Mouse (Mus musculus) limb, embryonic 10.5 days (tissue): ENCODE measurements around the gene Tnks2. TPM values are rescaled to one million over a fixed set of nuclear protein-coding genes. Genes with fewer than 3 reads are reported as not detected.

Experiments used
- DNase-seq: peaks from one replicate; pipeline ENCODE4 v3.0.0-alpha.2; 2017; ENCODE audit warnings: low spot score
- H3K27ac ChIP-seq: fragments of 300-500 bp; sonication (generic); 2 replicates; pipeline ENCODE4 v1.5.1; 2016; ENCODE audit warnings: mild to moderate bottlenecking
- H3K27me3 ChIP-seq: fragments of 300-500 bp; sonication (generic); 2 replicates; pipeline ENCODE4 v1.6.1; 2016; ENCODE audit warnings: low read depth, mild to moderate bottlenecking; ENCODE audit not compliant: poor library complexity, severe bottlenecking
- H3K36me3 ChIP-seq: fragments of 300-500 bp; sonication (generic); 2 replicates; pipeline ENCODE4 v1.6.1; 2016; ENCODE audit warnings: mild to moderate bottlenecking, moderate library complexity
- H3K4me1 ChIP-seq: fragments of 300-500 bp; sonication (generic); 2 replicates; pipeline ENCODE4 v1.6.1; 2016
- H3K4me3 ChIP-seq: fragments of 300-500 bp; sonication (generic); 2 replicates; pipeline ENCODE4 v1.5.1; 2016; ENCODE audit warnings: mild to moderate bottlenecking, moderate library complexity
- H3K9me3 ChIP-seq: fragments of 300-500 bp; sonication (generic); replicated peaks from 2 replicates; pipeline ENCODE4 v1.6.1; 2016; ENCODE audit warnings: mild to moderate bottlenecking
- WGBS: fragments of 180-500 bp; shearing (Covaris S2); methylation state at CpG from one replicate; pipeline ENCODE4 v1.1.7; 2016; 5-methylcytosine and 5-hydroxymethylcytosine counted together
- polyA plus RNA-seq: library from polyadenylated mRNA; unstranded; fragments of >200 nt; fragmentation: Nextera tagmentation; extraction: Ambion mirVana; gene quantifications from 2 replicates; pipeline ENCODE4 v1.2.1, GENCODE M21; 2016

Gene Tnks2
- 62.2 and 71.8 TPM in 2 replicates for polyA plus RNA-seq

GRCm38 (mm10) chr19:36833788-36834531, at the start of gene Tnks2:
Gene Tnks2, plus strand, starts transcription at chr19:36834232.
- peaks cover 13% of the 10 kb centered on the region for H3K36me3 ChIP-seq
- no peaks in the 10 kb centered on the region for H3K27me3 ChIP-seq
- peaks cover 19% of the 10 kb centered on the region for H3K4me1 ChIP-seq
- peak within 1 kb of the TSS; percentile 99 for H3K27ac ChIP-seq
- under 1% methylated on average over 61 of the region's 73 CpGs for WGBS
- DNase-seq, result peak; percentile 100
- H3K9me3 ChIP-seq, result no peaks in the 10 kb centered on the region
- H3K4me3 ChIP-seq, result peak within 1 kb of the TSS; percentile 96

- Histone ChIP-seq H3K36me3 (no peaks in the 10 kb centered on the region), H3K9me3 (no peaks in the 10 kb centered on the region), H3K4me1 (peaks cover 7% of the 10 kb centered on the region; the same call in 1 of the 2 replicates), H3K27me3 (no peaks in the 10 kb centered on the region), H3K27ac (peak overlapping the region; percentile 34; the same call in 1 of the 2 replicates), H3K4me3 (no peak overlapping the region)
- WGBS, result 78% methylated on average over 17 of the region's 17 CpGs
- no peak for DNase-seq
These were observed 43.9 kb upstream of the Tnks2 start for GRCm38 (mm10) chr19:36789873-36790733.

GRCm38 (mm10) chr19:36792589-36792988, 41.4 kb upstream of the Tnks2 start:
- peaks cover 7% of the 10 kb centered on the region; the same call in 1 of the 2 replicates for H3K4me1 ChIP-seq
- H3K27me3 ChIP-seq, result no peaks in the 10 kb centered on the region
- no peaks in the 10 kb centered on the region for H3K36me3 ChIP-seq
- WGBS, result 86% methylated on average over 8 of the region's 8 CpGs
- H3K9me3 ChIP-seq, result no peaks in the 10 kb centered on the region
- DNase-seq, result no peak
- H3K27ac ChIP-seq, result no peak overlapping the region
- H3K4me3 ChIP-seq, result no peak overlapping the region

DNA sequence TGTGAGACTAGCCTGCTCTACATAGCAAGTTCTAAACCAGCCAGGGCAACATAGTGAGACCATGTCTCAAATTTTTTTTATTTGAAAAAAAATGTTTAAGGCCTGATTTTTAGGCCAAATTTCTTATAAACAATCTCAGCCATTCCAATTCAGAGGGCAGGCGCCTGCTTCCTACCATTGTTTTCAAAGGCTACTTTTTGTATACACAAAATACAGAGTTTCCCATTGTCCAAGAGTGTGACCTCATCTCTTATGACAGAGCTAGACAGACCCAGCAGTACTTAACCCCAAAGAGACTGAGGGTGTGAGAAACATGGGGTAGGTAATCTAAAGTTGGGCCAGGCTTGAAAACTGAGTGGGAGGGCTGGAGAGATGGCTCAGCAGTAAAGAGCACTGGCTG, 40.6 kb upstream of the Tnks2 start:
- no peak overlapping the region for H3K27ac ChIP-seq
- H3K4me3 ChIP-seq, result no peak overlapping the region
- H3K36me3 ChIP-seq, result no peaks in the 10 kb centered on the region
- H3K27me3 ChIP-seq, result no peaks in the 10 kb centered on the region
- H3K4me1 ChIP-seq, result peaks cover 7% of the 10 kb centered on the region; the same call in 1 of the 2 replicates
- H3K9me3 ChIP-seq, result no peaks in the 10 kb centered on the region
- no peak for DNase-seq
- 88% methylated on average over 1 of the region's 1 CpGs for WGBS

DNA sequence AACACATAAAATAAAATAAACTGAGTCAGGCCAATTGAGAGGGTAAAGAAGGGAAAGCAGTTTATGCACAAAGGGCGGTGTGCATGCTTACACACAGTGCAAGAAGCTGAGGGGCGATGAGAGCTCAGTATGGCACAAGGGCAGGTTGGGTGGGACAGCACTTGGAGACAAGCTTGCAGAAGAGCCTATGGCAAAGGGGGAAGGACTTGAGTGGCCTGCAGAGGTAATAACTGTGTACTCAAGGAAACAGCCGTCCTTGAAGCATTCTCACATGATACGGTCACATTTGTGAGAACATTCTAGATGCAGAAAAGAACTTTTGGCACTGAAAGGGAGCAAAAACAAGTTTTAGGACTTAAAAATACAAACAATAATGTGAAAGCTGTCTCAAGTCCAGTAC, 40.0 kb upstream of the Tnks2 start:
- Histone ChIP-seq H3K4me1 (peaks cover 7% of the 10 kb centered on the region; the same call in 1 of the 2 replicates), H3K27ac (no peak overlapping the region), H3K27me3 (no peaks in the 10 kb centered on the region), H3K4me3 (no peak overlapping the region), H3K36me3 (no peaks in the 10 kb centered on the region), H3K9me3 (no peaks in the 10 kb centered on the region)
- 92% methylated on average over 4 of the region's 4 CpGs for WGBS
- no peak for DNase-seq

DNA sequence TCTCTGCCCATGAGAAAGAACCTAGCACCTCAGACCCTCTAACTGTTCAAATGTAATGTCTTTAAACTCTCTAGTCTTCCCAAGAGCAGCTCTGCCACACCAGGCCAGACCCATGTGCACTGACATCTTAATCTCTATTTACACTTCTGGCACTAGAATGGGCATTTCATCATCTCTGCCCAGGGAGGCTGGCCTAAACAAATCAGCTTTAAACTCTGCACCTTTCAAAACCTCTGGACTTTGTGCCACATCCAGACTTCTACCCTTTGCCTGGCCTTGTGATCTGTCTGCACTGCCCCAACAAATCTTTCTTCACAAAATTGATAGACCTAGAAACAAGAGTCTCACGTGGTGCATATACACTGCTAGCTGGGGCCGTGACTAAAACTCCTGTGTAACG, 38.8 kb upstream of the Tnks2 start:
- no peak for DNase-seq
- Histone ChIP-seq H3K4me3 (no peak overlapping the region), H3K36me3 (no peaks in the 10 kb centered on the region), H3K27ac (no peak overlapping the region), H3K9me3 (no peaks in the 10 kb centered on the region), H3K4me1 (peaks cover 4% of the 10 kb centered on the region; the same call in 1 of the 2 replicates), H3K27me3 (no peaks in the 10 kb centered on the region)
- 82% methylated on average over 3 of the region's 3 CpGs for WGBS

DNA sequence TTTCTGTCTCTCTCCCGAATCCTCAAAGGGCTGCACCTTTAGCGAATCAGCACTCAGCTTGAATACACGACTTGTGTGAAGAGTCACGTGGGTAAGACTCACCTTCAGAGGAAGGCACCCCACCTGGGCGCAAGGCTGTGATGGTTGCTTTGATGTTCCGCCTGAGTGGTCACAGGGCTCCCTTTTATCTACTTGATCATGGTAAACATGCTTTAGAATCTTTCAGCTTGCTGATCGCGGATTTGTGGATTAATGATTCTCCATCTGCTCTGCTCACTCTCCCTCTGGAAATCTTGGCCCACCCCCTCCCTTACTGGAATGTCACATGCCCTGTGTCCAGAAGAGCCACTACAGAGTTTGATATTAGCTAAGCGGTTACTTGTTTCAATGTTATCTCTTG, 37.1 kb upstream of the Tnks2 start:
- H3K4me3 ChIP-seq, result no peak overlapping the region
- H3K27ac ChIP-seq, result no peak overlapping the region
- DNase-seq, result no peak
- H3K27me3 ChIP-seq, result no peaks in the 10 kb centered on the region
- no peaks in the 10 kb centered on the region for H3K9me3 ChIP-seq
- H3K4me1 ChIP-seq, result no peaks in the 10 kb centered on the region
- no peaks in the 10 kb centered on the region for H3K36me3 ChIP-seq
- WGBS, result 76% methylated on average over 9 of the region's 9 CpGs

DNA sequence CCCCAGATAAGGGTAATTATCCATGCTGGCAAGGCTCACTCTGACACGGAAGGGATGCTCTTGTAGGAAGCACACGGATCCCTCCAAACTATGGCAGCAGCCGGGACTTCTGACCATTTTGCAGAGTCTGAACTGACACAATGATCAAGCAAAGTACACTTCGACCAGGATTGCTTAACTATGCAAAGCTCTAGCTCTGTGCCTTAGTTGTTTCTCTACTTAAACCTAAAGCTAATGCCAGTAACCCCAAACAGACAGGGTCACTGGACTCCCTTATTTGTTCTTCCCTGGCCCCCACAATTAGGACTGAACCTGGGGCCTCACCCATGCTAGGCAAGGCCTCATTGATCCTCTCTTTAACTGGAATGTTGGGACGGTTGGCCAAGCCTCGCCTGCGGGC, 33.7 kb upstream of the Tnks2 start:
- DNase-seq, result no peak
- Histone ChIP-seq H3K27me3 (no peaks in the 10 kb centered on the region), H3K4me3 (no peak overlapping the region), H3K36me3 (no peaks in the 10 kb centered on the region), H3K9me3 (no peaks in the 10 kb centered on the region), H3K27ac (no peak overlapping the region), H3K4me1 (no peaks in the 10 kb centered on the region)
- 84% methylated on average over 7 of the region's 7 CpGs for WGBS

GRCm38 (mm10) chr19:36801856-36802641, 32.0 kb upstream of the Tnks2 start:
- H3K4me1 ChIP-seq, result no peaks in the 10 kb centered on the region
- no peaks in the 10 kb centered on the region for H3K36me3 ChIP-seq
- WGBS, result 88% methylated on average over 9 of the region's 9 CpGs
- no peak overlapping the region for H3K27ac ChIP-seq
- no peaks in the 10 kb centered on the region for H3K9me3 ChIP-seq
- H3K4me3 ChIP-seq, result no peak overlapping the region
- H3K27me3 ChIP-seq, result no peaks in the 10 kb centered on the region
- no peak for DNase-seq

DNA sequence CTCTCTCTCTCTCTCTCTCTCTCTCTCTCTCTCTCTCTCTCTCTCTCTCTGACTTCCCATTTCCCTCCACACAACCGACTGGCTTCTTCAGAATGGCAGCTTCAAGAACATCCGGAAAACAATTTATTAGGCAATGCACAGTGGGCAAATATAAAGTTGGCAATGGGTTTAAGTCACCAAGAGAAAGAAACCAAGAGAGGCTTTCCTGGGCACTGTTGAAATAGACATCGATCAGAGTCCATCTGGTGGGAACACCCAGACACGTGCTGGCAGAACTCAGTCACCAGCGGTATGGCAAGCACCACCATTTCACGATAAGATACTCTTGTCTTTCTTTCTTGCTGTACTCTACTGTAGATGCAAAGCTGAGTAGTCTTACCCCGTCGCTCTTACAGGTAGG, 30.6 kb upstream of the Tnks2 start:
- Histone ChIP-seq H3K36me3 (no peaks in the 10 kb centered on the region), H3K4me1 (no peaks in the 10 kb centered on the region), H3K9me3 (no peaks in the 10 kb centered on the region), H3K27me3 (no peaks in the 10 kb centered on the region), H3K27ac (no peak overlapping the region), H3K4me3 (no peak overlapping the region)
- 94% methylated on average over 8 of the region's 8 CpGs for whole genome bisulfite sequencing
- no peak for DNase-seq

GRCm38 (mm10) chr19:36806842-36807241, 27.2 kb upstream of the Tnks2 start:
- Histone ChIP-seq H3K4me3 (no peak overlapping the region), H3K4me1 (peaks cover 3% of the 10 kb centered on the region; the same call in 1 of the 2 replicates), H3K36me3 (no peaks in the 10 kb centered on the region), H3K9me3 (no peaks in the 10 kb centered on the region), H3K27me3 (no peaks in the 10 kb centered on the region), H3K27ac (no peak overlapping the region)
- DNase-seq, result no peak
- 81% methylated on average over 2 of the region's 2 CpGs for WGBS

DNA sequence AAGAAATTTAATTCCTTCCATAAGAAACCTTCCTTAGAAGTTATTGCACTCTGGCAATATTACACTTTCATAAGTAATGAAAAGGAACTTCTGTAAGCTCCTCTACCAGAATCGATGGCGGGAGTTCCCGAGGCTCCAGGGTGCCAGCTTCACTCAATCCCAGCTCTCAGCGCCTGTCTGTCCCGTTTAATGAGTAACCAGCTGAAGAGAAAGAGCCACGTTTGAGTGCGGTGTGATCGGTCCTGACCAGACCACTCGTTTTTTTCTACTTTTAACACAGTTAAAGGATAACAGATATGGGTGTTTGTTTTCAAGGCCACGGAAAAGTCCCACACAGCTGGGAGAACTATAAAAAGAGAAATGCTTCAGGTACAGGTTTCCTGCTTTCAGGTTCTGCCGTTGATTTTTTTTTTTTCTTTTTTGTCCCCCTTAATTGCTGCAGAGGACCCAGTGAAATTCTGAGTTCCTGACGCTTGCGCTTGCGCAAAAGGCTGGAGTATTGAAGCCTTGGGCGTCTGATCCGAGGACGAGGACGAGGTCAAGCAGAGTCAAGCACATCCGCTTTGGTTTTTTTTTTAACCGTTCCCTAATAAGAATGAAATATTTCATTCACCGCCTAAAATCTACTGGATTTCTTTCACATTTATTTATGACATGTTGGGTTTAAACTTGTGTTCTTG, 25.5 kb upstream of the Tnks2 start:
- H3K4me1 ChIP-seq, result peaks cover 3% of the 10 kb centered on the region; the same call in 1 of the 2 replicates
- WGBS, result 73% methylated on average over 21 of the region's 21 CpGs
- no peak overlapping the region for H3K4me3 ChIP-seq
- no peaks in the 10 kb centered on the region for H3K36me3 ChIP-seq
- no peaks in the 10 kb centered on the region for H3K9me3 ChIP-seq
- H3K27ac ChIP-seq, result no peak overlapping the region
- DNase-seq, result no peak
- H3K27me3 ChIP-seq, result no peaks in the 10 kb centered on the region
